In the genomic region with DNA sequence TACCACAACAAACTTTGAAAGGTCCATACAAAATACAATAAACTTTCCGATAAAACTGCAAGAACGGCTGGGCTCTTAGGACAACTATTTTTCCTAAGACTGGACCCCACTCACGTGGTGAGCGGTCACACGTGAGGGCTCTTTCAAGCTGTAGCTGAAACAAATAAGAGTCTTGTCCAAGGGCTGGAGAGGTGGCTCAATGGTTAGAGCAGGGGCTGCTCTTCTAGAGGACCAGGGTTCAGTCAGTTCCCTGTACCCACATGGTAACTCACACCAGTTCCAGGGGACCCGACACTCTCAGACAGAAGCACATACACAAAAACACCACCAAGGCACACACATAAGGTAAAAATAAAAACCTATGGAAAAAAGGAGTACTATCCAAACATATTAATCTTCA, we compare ENCODE assay signal across 8 mouse cellular contexts.
DNase-seq lines count a peak whose midpoint lies in the region; ATAC-seq lines count a peak whose summit lies in the region.

No protein-coding gene starts in this region.

- peaks cover 61% of the 10 kb centered on the region for H3K4me1 ChIP-seq in heart, embryonic 15.5 days (replicated peaks)
- H3K4me1 ChIP-seq in forebrain, embryonic 15.5 days = peaks cover 28% of the 10 kb centered on the region
- peaks cover 56% of the 10 kb centered on the region for H3K4me1 ChIP-seq in midbrain, embryonic 10.5 days

- no peaks in the 10 kb centered on the region for H3K9me3 ChIP-seq in heart, embryonic 15.5 days (replicated peaks)
- H3K9me3 ChIP-seq in forebrain, embryonic 15.5 days = no peaks in the 10 kb centered on the region
- no peaks in the 10 kb centered on the region for H3K9me3 ChIP-seq in midbrain, embryonic 10.5 days (replicated peaks)

- intact Hi-C loops in left cerebral cortex, postnatal 10 days (cut with DNase I) = no loop called here

- H3K27ac ChIP-seq in heart, embryonic 15.5 days = no peak overlapping the region
- no peak overlapping the region for H3K27ac ChIP-seq in forebrain, embryonic 15.5 days (replicated peaks)
- H3K27ac ChIP-seq in midbrain, embryonic 10.5 days (replicated peaks) = peak overlapping the region; percentile 76

- peak overlapping the region; percentile 56 for H3K4me2 ChIP-seq in heart, embryonic 15.5 days
- peak overlapping the region; percentile 38 for H3K4me2 ChIP-seq in forebrain, embryonic 15.5 days (replicated peaks)

- peak overlapping the region; percentile 30 for H3K9ac ChIP-seq in heart, embryonic 15.5 days
- no peak overlapping the region for H3K9ac ChIP-seq in forebrain, embryonic 15.5 days (replicated peaks)

- no peaks in the 10 kb centered on the region for H3K27me3 ChIP-seq in heart, embryonic 15.5 days
- H3K27me3 ChIP-seq in forebrain, embryonic 15.5 days = no peaks in the 10 kb centered on the region
- peaks cover 10% of the 10 kb centered on the region; the same call in 1 of the 2 replicates for H3K27me3 ChIP-seq in midbrain, embryonic 10.5 days (ENCODE audit: low read depth, poor library complexity, severe bottlenecking)

- H3K4me3 ChIP-seq in heart, embryonic 15.5 days = peak overlapping the region; percentile 46
- H3K4me3 ChIP-seq in forebrain, embryonic 15.5 days = no peak overlapping the region
- H3K4me3 ChIP-seq in midbrain, embryonic 10.5 days = peak overlapping the region; percentile 51

- ATAC-seq in heart, embryonic 15.5 days (replicated peaks; ENCODE audit: insufficient number of reproducible peaks, insufficient read depth, low FRiP score, low read depth) = no peak
- no peak for ATAC-seq in forebrain, embryonic 15.5 days (replicated peaks)

- WGBS in heart, embryonic 15.5 days = 45% methylated on average over 6 of the region's 6 CpGs
- WGBS in forebrain, embryonic 15.5 days = 16% methylated on average over 6 of the region's 6 CpGs
- 23% methylated on average over 6 of the region's 6 CpGs for WGBS in midbrain, embryonic 10.5 days

- no peaks in the 10 kb centered on the region for H3K36me3 ChIP-seq in heart, embryonic 15.5 days
- H3K36me3 ChIP-seq in forebrain, embryonic 15.5 days = no peaks in the 10 kb centered on the region
- peaks cover 7% of the 10 kb centered on the region; the same call in 1 of the 2 replicates for H3K36me3 ChIP-seq in midbrain, embryonic 10.5 days

- DNase-seq in heart, adult 18-20 months = no peak
- peak; percentile 42 for DNase-seq in CD4-positive helper T cell, adult 2 months (ENCODE audit: low read depth, low spot score)
- no peak for DNase-seq in midbrain, embryonic 10.5 days (ENCODE audit: low spot score)
- DNase-seq in left cerebral cortex, postnatal 10 days (ENCODE audit: extremely low spot score in 1 of 2, low spot score in 2 of 2) = no peak
- no peak for DNase-seq in ovary, postnatal 10 days (ENCODE audit: low spot score)
- DNase-seq in urinary bladder, postnatal 36 days (ENCODE audit: low spot score in 2 of 2) = no peak
